Mouse (Mus musculus) cerebellum, adult 9-11 months (tissue): ENCODE data around the gene Ctu1.
"Not testable (repeated sequence)": the region's sequence is repeated elsewhere in the genome, so short reads cannot be mapped to it uniquely, and the experiment has no call there.

Experiments used
- DNase-seq: peaks from one replicate; pipeline ENCODE4 v3.0.0; 2022

Gene Ctu1

GRCm38 (mm10) chr7:43671809-43672580, at the start of gene Ctu1:
TSS of gene Ctu1 (plus strand) at chr7:43672016.
- DNase-seq = peak; percentile 94

DNA sequence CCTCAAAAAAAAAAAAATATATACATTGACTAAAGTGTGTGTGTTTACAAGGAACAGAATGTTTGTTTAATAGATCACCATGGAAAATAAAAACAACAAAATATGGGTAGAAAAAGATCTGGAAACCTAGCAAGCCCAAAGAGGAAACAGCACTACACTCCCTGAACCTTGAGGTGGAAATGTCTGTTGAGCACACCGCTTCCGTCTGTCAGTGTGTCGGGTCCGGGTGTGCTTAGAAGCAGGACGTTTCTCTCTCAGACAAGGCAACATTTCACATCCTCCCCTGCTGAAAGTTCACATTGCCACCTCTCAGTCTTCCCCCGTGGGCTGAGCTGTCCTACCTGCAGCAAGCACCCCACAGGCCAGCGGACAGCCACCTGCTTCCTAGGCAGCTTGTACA, 48.9 kb upstream of the Ctu1 start:
- no peak for DNase-seq

GRCm38 (mm10) chr7:43623819-43624218, 48.0 kb upstream of the Ctu1 start:
- DNase-seq = no peak

DNA sequence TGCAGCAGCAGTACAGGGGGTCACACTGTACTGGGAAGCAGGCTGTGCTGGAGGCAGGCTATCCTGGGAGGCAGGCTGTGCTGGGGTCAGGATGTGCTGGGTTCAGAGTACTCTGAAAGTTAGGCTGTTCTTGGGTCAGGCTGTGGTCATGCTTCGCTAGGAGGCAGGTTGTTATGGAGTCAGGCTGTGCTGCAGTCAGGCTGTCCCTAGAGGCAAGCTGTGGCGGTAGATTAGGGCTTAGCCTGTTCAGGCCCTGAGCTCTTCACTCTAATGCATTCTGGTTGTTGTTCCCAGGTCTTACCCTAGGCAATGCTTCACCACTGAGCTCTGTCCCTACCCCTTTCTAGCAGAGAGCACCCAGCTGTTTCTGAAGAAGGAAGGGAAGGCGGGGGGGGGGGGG, 46.8 kb upstream of the Ctu1 start:
- no peak for DNase-seq

DNA sequence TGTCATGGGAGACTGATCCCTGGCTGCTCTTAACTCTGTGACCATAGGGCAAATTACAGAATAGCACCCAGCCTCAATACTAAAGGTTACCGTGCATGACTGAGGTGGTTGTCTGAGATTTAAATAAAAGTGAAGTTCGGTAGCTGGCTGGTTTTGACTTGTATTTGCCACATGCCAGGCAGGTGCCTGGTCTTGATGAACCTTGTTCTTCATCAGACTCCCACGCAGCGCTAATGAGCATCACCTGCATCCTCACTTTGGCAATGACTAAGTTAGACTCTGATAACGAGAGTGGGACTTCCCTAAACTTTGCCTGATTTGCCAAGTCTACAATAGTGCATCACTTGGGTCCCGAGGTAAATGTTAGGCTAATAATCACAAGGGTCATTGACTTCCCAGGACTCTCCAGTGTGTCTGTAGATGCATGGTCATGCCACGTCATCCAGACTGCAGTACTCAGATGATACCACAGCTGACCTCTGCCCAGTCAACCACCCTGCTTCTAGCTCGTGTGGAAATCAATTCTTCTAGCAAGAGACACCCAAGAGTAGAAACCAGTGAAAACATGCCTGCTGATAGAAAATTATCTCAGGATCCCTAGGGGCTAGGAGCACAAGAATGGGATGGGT, 45.9 kb upstream of the Ctu1 start:
- no peak for DNase-seq

DNA sequence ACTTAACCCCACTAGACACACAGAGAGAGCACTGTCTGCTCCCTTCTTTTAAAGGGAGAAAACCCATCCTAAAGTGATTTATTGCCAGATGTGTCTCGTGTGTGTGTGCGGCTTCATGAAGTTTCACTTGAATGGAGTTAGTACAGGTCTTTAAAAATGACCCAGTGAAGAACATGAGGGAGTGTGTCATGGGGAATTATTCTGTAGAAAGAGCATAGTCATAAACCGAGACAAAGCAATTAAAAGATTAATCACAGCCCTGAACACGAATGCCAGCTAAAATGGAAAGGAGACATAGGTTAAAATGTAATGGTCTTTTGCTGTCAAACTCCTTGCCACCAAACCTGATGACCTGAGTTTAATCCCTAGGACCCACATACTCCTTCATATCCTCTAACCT, 37.9 kb upstream of the Ctu1 start:
- no peak for DNase-seq

DNA sequence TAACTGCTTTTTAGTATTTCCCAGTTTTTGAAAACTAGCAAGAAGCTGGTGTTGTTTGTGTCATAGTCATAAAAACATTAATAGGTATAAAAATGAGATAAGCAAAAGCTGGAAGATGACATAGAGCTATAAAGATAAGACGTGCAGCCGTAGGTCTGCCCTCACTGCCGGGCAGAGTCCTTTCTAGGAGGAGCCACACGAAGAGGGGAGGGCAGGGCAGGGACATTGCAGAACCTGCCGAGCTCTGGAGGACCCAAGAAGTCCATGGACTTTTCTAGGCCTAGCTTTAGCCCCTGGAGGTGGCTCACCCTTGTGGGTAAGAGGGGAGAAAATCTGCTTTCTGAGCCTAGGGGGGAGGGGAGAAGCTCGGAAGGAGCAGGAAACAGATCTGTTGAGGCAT, 37.3 kb upstream of the Ctu1 start, which contains the start of gene Ceacam18:
Gene Ceacam18, plus strand, starts transcription at position 208 of the 400 bp plus-strand sequence.
- DNase-seq = no peak

- DNase-seq = no peak
Observed at GRCm38 (mm10) chr7:43636194-43636593, 35.6 kb upstream of the Ctu1 start.

GRCm38 (mm10) chr7:43637118-43637517, 34.7 kb upstream of the Ctu1 start:
- DNase-seq = no peak

GRCm38 (mm10) chr7:43642587-43642986, 29.2 kb upstream of the Ctu1 start:
- no peak for DNase-seq

- DNase-seq = no peak
Observed at GRCm38 (mm10) chr7:43643046-43643652, 28.7 kb upstream of the Ctu1 start.

- DNase-seq = no peak
Observed at GRCm38 (mm10) chr7:43652683-43653082, 19.1 kb upstream of the Ctu1 start.

DNA sequence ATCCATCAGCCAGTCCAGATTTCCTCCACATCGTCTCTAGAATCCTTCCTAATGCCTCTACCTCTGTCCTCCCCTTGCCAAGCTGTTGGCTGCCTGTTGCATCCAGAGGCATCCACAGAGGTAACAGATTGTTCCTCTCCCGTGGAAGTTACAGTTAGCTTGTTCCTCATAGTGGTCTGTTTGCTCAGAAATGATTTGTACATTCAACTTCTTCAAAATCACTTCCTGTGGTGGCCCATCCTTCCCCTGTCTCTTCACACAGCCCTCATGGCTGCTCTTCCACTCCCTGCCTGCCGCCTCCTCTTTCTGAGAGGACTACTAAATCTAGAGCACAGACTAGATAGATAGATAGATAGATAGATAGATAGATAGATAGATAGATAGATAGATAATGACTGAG, 17.3 kb upstream of the Ctu1 start:
- DNase-seq = no peak

GRCm38 (mm10) chr7:43656232-43656631, 15.6 kb upstream of the Ctu1 start:
- no peak for DNase-seq

- DNase-seq = no peak
Observed at GRCm38 (mm10) chr7:43660002-43660401, 11.8 kb upstream of the Ctu1 start, which contains the start of gene Siglece. TSS of gene Siglece (minus strand) at chr7:43660161.

DNA sequence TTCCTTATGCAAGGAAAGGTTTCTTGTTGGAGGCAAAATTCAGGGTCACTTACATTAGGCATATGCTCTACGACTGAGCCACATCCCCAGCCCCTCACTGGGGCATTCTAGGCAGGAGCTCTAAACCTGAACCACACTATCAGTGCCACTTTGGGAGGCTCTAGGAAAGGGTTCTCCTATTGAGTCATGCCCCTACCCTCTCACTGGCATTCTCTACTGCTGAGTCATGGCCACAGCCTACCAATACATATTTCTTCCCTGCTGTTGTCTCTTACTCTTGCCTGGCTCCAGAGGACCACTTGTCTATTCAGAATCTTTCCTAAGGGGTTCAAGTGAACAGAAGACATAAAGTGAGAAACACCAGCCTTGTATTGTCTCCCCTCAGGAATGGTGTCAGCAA, 9.0 kb upstream of the Ctu1 start:
- no peak for DNase-seq

- DNase-seq = not testable (repeated sequence)
Observed at GRCm38 (mm10) chr7:43667221-43667620, 4.6 kb upstream of the Ctu1 start.

DNA sequence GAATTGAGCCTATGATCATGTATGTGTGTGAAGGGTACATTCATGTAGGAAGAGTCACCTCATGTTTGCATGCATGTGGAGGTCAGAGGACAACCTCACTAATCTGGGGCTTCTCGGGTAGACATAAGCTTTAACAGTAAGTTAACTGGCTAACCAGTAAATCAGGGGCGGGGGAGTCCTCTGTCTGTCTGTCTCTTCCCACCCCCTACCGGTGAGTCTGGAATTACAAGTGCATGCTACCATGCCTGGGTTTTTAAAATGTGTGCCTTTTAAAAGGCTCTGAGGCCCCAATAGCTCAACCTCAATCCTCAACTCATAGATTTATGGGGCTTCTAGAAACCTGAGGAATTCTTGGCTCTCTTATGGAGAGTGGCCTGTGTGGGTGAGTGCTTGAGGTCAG, 3.2 kb upstream of the Ctu1 start:
- DNase-seq = no peak

- DNase-seq = peak; percentile 45
Observed at GRCm38 (mm10) chr7:43671064-43671808, 580 bp upstream of the Ctu1 start.

- peak; percentile 46 for DNase-seq
Observed at GRCm38 (mm10) chr7:43672581-43673260, 905 bp downstream of the Ctu1 start.

DNA sequence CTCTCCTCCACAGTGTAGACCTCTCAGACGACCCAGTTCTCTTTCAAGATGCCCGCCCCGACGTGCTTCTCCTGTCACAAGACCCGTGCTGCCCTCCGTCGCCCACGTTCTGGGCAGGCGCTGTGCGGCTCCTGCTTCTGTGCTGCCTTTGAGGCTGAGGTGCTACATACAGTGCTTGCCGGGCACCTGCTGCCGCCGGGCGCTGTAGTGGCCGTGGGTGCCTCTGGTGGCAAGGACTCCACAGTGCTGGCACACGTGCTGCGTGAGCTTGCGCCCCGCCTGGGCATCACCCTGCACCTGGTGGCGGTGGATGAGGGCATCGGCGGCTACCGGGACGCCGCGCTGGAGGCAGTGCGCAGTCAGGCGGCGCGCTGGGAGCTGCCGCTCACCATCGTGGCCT, 3.3 kb downstream of the Ctu1 start:
- DNase-seq = peak; percentile 30

- DNase-seq = no peak
Observed at GRCm38 (mm10) chr7:43678517-43678916, 6.7 kb downstream of the Ctu1 start.

DNA sequence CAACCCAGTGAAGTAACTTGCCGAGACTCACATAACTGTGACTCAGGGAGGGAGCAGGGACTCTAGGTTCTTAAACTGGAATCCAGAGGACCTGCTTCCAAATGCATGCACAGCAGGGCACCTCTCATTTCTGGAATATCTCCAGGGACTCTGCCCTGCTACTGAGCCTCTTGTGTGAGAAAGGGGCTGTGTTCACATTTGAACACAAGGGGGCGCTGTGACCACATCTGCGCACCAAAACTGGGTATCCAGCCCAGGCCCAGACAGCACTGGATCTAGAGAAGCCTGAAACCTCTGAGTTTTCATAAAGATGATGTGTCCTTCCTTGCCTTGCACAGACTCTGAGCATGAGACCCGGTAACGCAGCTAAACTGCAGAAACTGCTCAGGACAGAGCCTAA, 9.1 kb downstream of the Ctu1 start:
- peak; percentile 20 for DNase-seq
